Mouse (Mus musculus) common myeloid progenitor, adult 5-6 weeks (primary cell): Measurements from ENCODE around the gene Ccdc6. TPM values are rescaled to one million over a fixed set of nuclear protein-coding genes. Genes with fewer than 3 reads are reported as not detected.

ENCODE experiments used
- ATAC-seq: replicated peaks from 2 replicates; pipeline ENCODE4 v1.8.0; 2016; ENCODE audit warnings: low read depth, mild to moderate bottlenecking, moderate TSS enrichment, inconsistent platforms; ENCODE audit not compliant: poor library complexity, severe bottlenecking
- total RNA-seq: library from RNA; stranded (forward); fragments of 200-1000, 187-1606 nt; gene quantifications from 2 replicates; pipeline ENCODE4 v1.2.3, GENCODE M21; 2017

The Ccdc6 gene
- total RNA-seq, 1 experiment from 2014 or later, result 29.0 TPM

GRCm38 (mm10) chr10:70123454-70123853, 26.5 kb downstream of the Ccdc6 start:
- ATAC-seq, result no peak

- ATAC-seq, result no peak
These were observed 28.6 kb downstream of the Ccdc6 start for GRCm38 (mm10) chr10:70125491-70125890.

GRCm38 (mm10) chr10:70127273-70127672, 30.4 kb downstream of the Ccdc6 start:
- ATAC-seq, result peak; percentile 46

GRCm38 (mm10) chr10:70128408-70128807, 31.5 kb downstream of the Ccdc6 start:
- no peak for ATAC-seq

GRCm38 (mm10) chr10:70132087-70132560, 35.2 kb downstream of the Ccdc6 start:
- ATAC-seq, result peak; percentile 76

- ATAC-seq, result no peak
These were observed 35.8 kb downstream of the Ccdc6 start for GRCm38 (mm10) chr10:70132714-70133113.

- ATAC-seq, result peak; percentile 36
These were observed 36.3 kb downstream of the Ccdc6 start for GRCm38 (mm10) chr10:70133188-70133587.

- no peak for ATAC-seq
These were observed 38.8 kb downstream of the Ccdc6 start for GRCm38 (mm10) chr10:70135680-70136079.

GRCm38 (mm10) chr10:70137652-70138051, 40.7 kb downstream of the Ccdc6 start:
- no peak for ATAC-seq

GRCm38 (mm10) chr10:70138150-70138549, 41.2 kb downstream of the Ccdc6 start:
- ATAC-seq, result peak; percentile 56

GRCm38 (mm10) chr10:70139368-70139767, 42.4 kb downstream of the Ccdc6 start:
- no peak for ATAC-seq

- ATAC-seq, result no peak
These were observed 43.5 kb downstream of the Ccdc6 start for GRCm38 (mm10) chr10:70140414-70140813.

GRCm38 (mm10) chr10:70142623-70143022, 45.7 kb downstream of the Ccdc6 start:
- no peak for ATAC-seq

GRCm38 (mm10) chr10:70144004-70144557, 47.2 kb downstream of the Ccdc6 start:
- ATAC-seq, result no peak

- ATAC-seq, result no peak
These were observed 49.0 kb downstream of the Ccdc6 start for GRCm38 (mm10) chr10:70145873-70146272.

- no peak for ATAC-seq
These were observed 52.2 kb downstream of the Ccdc6 start for GRCm38 (mm10) chr10:70149093-70149492.

GRCm38 (mm10) chr10:70150301-70150700, 53.4 kb downstream of the Ccdc6 start:
- ATAC-seq, result no peak

GRCm38 (mm10) chr10:70151171-70151570, 54.2 kb downstream of the Ccdc6 start:
- no peak for ATAC-seq

GRCm38 (mm10) chr10:70152190-70152743, 55.3 kb downstream of the Ccdc6 start:
- peak; percentile 41; the same call in 1 of the 2 replicates for ATAC-seq

- no peak for ATAC-seq
These were observed 56.9 kb downstream of the Ccdc6 start for GRCm38 (mm10) chr10:70153810-70154209.

- peak; percentile 36; the same call in 1 of the 2 replicates for ATAC-seq
These were observed 59.7 kb downstream of the Ccdc6 start for GRCm38 (mm10) chr10:70156431-70157165.
